Mouse (Mus musculus): Measurements from ENCODE around the gene Nipa2. TPM values are rescaled to one million over a fixed set of nuclear protein-coding genes. Genes with fewer than 3 reads are reported as not detected.
"Not testable (repeated sequence)": the region's sequence is repeated elsewhere in the genome, so short reads cannot be mapped to it uniquely, and the experiment has no call there.

Nipa2 gene
- polyA plus RNA-seq, 1 experiment from 2014 or later, result 54.5 TPM

- Histone ChIP-seq H3K36me3 (peaks cover 51% of the 10 kb centered on the region), H3K9me3 (no peaks in the 10 kb centered on the region), H3K4me1 (no peaks in the 10 kb centered on the region), H3K4me2 (replicated peaks) (no peak overlapping the region), H3K27me3 (replicated peaks) (no peaks in the 10 kb centered on the region), H3K9ac (no peak overlapping the region), H3K4me3 (no peak overlapping the region), H3K27ac (no peak overlapping the region)
- ATAC-seq (ENCODE audit: low FRiP score, low read depth), result no peak
- 91% methylated on average over 4 of the region's 4 CpGs for WGBS
Measured at GRCm38 (mm10) chr7:55927262-55927661, 35.0 kb downstream of the Nipa2 start.

DNA sequence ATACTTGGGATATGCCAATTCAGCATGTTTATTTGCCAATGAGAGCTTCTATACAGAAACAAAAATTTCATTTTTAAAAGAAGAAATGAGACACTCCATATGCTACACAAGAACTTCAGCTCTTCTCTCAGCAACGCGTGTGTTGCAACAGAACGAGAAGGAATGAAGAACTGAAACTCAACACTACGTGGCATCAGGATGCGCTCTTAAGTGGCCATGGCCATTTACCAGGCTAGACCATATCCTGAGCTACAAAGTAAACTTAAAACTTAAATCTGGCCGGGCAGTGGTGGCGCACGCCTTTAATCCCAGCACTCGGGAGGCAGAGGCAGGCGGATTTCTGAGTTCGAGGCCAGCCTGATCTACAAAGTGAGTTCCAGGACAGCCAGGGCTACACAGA, 43.9 kb downstream of the Nipa2 start:
- WGBS, result 96% methylated on average over 11 of the region's 11 CpGs
- not testable (repeated sequence) for H3K4me1 ChIP-seq; H3K9me3 ChIP-seq; H3K27me3 ChIP-seq (replicated peaks); H3K4me2 ChIP-seq (replicated peaks); ATAC-seq (ENCODE audit: low FRiP score, low read depth); H3K27ac ChIP-seq; H3K9ac ChIP-seq; H3K4me3 ChIP-seq
- peaks cover 75% of the 10 kb centered on the region for H3K36me3 ChIP-seq

DNA sequence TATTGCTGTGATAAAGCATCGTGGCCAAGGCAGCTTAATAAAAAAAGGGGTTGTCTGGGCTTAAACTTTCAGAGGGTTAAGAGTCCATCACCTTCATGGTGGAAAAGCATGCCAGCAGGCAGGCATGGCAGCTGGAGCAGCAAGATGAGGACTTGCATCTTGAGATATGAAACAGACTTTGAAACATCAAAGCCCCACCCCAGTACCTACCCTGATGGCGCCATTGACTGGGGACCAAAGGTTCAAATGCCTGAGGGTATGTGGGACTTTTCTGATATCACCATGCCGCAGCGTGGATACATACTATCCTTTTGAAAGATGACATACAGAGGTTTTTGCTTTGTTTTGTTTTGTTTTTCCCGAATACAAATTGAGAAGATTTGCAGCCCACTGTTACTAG, 50.2 kb downstream of the Nipa2 start:
- no peaks in the 10 kb centered on the region for H3K27me3 ChIP-seq (replicated peaks)
- no peaks in the 10 kb centered on the region for H3K9me3 ChIP-seq
- ATAC-seq (ENCODE audit: low FRiP score, low read depth), result no peak
- peaks cover 62% of the 10 kb centered on the region for H3K36me3 ChIP-seq
- H3K27ac ChIP-seq, result no peak overlapping the region
- WGBS, result 93% methylated on average over 5 of the region's 5 CpGs
- H3K9ac ChIP-seq, result no peak overlapping the region
- H3K4me1 ChIP-seq, result no peaks in the 10 kb centered on the region
- no peak overlapping the region for H3K4me3 ChIP-seq
- H3K4me2 ChIP-seq (replicated peaks), result no peak overlapping the region

- WGBS, result 80% methylated on average over 8 of the region's 8 CpGs
- ATAC-seq (ENCODE audit: low FRiP score, low read depth), result no peak
- Histone ChIP-seq H3K27ac (no peak overlapping the region), H3K4me3 (no peak overlapping the region), H3K9ac (no peak overlapping the region), H3K4me1 (no peaks in the 10 kb centered on the region), H3K36me3 (peaks cover 57% of the 10 kb centered on the region), H3K9me3 (no peaks in the 10 kb centered on the region), H3K4me2 (replicated peaks) (no peak overlapping the region), H3K27me3 (replicated peaks) (no peaks in the 10 kb centered on the region)
Measured at GRCm38 (mm10) chr7:55911371-55911770, 50.9 kb downstream of the Nipa2 start.

GRCm38 (mm10) chr7:55910356-55910755, 51.9 kb downstream of the Nipa2 start:
- ATAC-seq (ENCODE audit: low FRiP score, low read depth), result no peak
- WGBS, result 84% methylated on average over 2 of the region's 2 CpGs
- no peak overlapping the region for H3K27ac ChIP-seq
- H3K4me1 ChIP-seq, result no peaks in the 10 kb centered on the region
- H3K27me3 ChIP-seq (replicated peaks), result no peaks in the 10 kb centered on the region
- peaks cover 63% of the 10 kb centered on the region for H3K36me3 ChIP-seq
- H3K4me3 ChIP-seq, result no peak overlapping the region
- H3K4me2 ChIP-seq (replicated peaks), result no peak overlapping the region
- no peak overlapping the region for H3K9ac ChIP-seq
- H3K9me3 ChIP-seq, result no peaks in the 10 kb centered on the region

GRCm38 (mm10) chr7:55909519-55909918, 52.8 kb downstream of the Nipa2 start:
- H3K4me1 ChIP-seq, result no peaks in the 10 kb centered on the region
- 94% methylated on average over 1 of the region's 1 CpGs for WGBS
- ATAC-seq (ENCODE audit: low FRiP score, low read depth), result no peak
- H3K4me3 ChIP-seq, result no peak overlapping the region
- no peaks in the 10 kb centered on the region for H3K9me3 ChIP-seq
- no peak overlapping the region for H3K4me2 ChIP-seq (replicated peaks)
- no peak overlapping the region for H3K9ac ChIP-seq
- no peaks in the 10 kb centered on the region for H3K27me3 ChIP-seq (replicated peaks)
- H3K27ac ChIP-seq, result no peak overlapping the region
- H3K36me3 ChIP-seq, result peaks cover 61% of the 10 kb centered on the region

GRCm38 (mm10) chr7:55905449-55905848, 56.8 kb downstream of the Nipa2 start:
- no peak for ATAC-seq (ENCODE audit: low FRiP score, low read depth)
- WGBS, result 70% methylated on average over 2 of the region's 2 CpGs
- H3K4me3 ChIP-seq, result no peak overlapping the region
- H3K4me1 ChIP-seq, result no peaks in the 10 kb centered on the region
- H3K36me3 ChIP-seq, result peaks cover 64% of the 10 kb centered on the region
- H3K9ac ChIP-seq, result no peak overlapping the region
- H3K27me3 ChIP-seq (replicated peaks), result no peaks in the 10 kb centered on the region
- no peak overlapping the region for H3K4me2 ChIP-seq (replicated peaks)
- H3K9me3 ChIP-seq, result no peaks in the 10 kb centered on the region
- no peak overlapping the region for H3K27ac ChIP-seq

GRCm38 (mm10) chr7:55903766-55904165, 58.5 kb downstream of the Nipa2 start:
- no peak for ATAC-seq (ENCODE audit: low FRiP score, low read depth)
- Histone ChIP-seq H3K27me3 (replicated peaks) (no peaks in the 10 kb centered on the region), H3K36me3 (peaks cover 70% of the 10 kb centered on the region), H3K4me3 (no peak overlapping the region), H3K9ac (no peak overlapping the region), H3K4me1 (no peaks in the 10 kb centered on the region), H3K9me3 (no peaks in the 10 kb centered on the region), H3K4me2 (replicated peaks) (no peak overlapping the region), H3K27ac (no peak overlapping the region)
- 89% methylated on average over 5 of the region's 5 CpGs for WGBS

- Histone ChIP-seq H3K27me3 (replicated peaks) (no peaks in the 10 kb centered on the region), H3K9me3 (no peaks in the 10 kb centered on the region), H3K4me1 (no peaks in the 10 kb centered on the region), H3K4me2 (replicated peaks) (no peak overlapping the region), H3K9ac (no peak overlapping the region), H3K4me3 (no peak overlapping the region), H3K36me3 (peaks cover 46% of the 10 kb centered on the region), H3K27ac (no peak overlapping the region)
- no peak for ATAC-seq (ENCODE audit: low FRiP score, low read depth)
- WGBS, result 89% methylated on average over 11 of the region's 11 CpGs
Measured at GRCm38 (mm10) chr7:55891797-55892196, 70.5 kb downstream of the Nipa2 start.

DNA sequence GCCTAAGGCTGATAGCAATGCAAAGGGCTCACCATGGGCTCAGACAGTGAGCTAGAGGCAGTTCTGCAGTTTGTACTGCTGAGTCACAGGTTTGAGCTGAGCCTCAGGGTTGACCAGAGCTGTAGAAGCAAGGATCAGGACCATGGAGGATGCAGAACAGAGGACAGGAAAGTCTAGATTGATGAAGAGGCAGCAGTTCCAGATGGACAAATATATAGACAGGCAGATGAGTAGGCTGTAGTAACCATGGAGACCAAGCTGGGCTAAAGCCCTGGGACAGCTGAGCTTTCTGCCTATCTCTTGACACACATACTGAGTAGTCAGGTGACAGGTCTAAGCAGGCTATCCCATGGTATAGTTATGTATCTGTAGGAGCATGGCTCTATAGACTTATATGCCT, 71.5 kb downstream of the Nipa2 start:
- no peak overlapping the region for H3K4me2 ChIP-seq (replicated peaks)
- H3K36me3 ChIP-seq, result peaks cover 37% of the 10 kb centered on the region
- H3K4me1 ChIP-seq, result no peaks in the 10 kb centered on the region
- H3K9me3 ChIP-seq, result no peaks in the 10 kb centered on the region
- ATAC-seq (ENCODE audit: low FRiP score, low read depth), result no peak
- H3K4me3 ChIP-seq, result no peak overlapping the region
- H3K27ac ChIP-seq, result no peak overlapping the region
- no peaks in the 10 kb centered on the region for H3K27me3 ChIP-seq (replicated peaks)
- H3K9ac ChIP-seq, result no peak overlapping the region

- no peak overlapping the region for H3K4me2 ChIP-seq (replicated peaks)
- no peak for ATAC-seq (ENCODE audit: low FRiP score, low read depth)
- no peak overlapping the region for H3K27ac ChIP-seq
- H3K27me3 ChIP-seq (replicated peaks), result no peaks in the 10 kb centered on the region
- no peaks in the 10 kb centered on the region for H3K9me3 ChIP-seq
- peaks cover 36% of the 10 kb centered on the region for H3K36me3 ChIP-seq
- no peaks in the 10 kb centered on the region for H3K4me1 ChIP-seq
- H3K9ac ChIP-seq, result no peak overlapping the region
- WGBS, result 94% methylated on average over 4 of the region's 4 CpGs
- H3K4me3 ChIP-seq, result no peak overlapping the region
Measured at GRCm38 (mm10) chr7:55889996-55890395, 72.3 kb downstream of the Nipa2 start.

GRCm38 (mm10) chr7:55888603-55889002, 73.7 kb downstream of the Nipa2 start:
- H3K27me3 ChIP-seq (replicated peaks), result no peaks in the 10 kb centered on the region
- WGBS, result 87% methylated on average over 4 of the region's 4 CpGs
- no peak for ATAC-seq (ENCODE audit: low FRiP score, low read depth)
- no peak overlapping the region for H3K27ac ChIP-seq
- H3K9ac ChIP-seq, result no peak overlapping the region
- no peak overlapping the region for H3K4me2 ChIP-seq (replicated peaks)
- H3K36me3 ChIP-seq, result peaks cover 30% of the 10 kb centered on the region
- no peak overlapping the region for H3K4me3 ChIP-seq
- no peaks in the 10 kb centered on the region for H3K9me3 ChIP-seq
- no peaks in the 10 kb centered on the region for H3K4me1 ChIP-seq

All from neural tube, embryonic 12.5 days (tissue).